Mouse (Mus musculus) retina, postnatal 1 day (tissue): ENCODE data around the gene Ift74.
A peak's percentile ranks its signal among the peaks of the same experiment; 100 is the strongest.

ENCODE experiments used
- DNase-seq: peaks from one replicate; pipeline ENCODE4 v3.0.0-alpha.2; 2012

The Ift74 gene

DNA sequence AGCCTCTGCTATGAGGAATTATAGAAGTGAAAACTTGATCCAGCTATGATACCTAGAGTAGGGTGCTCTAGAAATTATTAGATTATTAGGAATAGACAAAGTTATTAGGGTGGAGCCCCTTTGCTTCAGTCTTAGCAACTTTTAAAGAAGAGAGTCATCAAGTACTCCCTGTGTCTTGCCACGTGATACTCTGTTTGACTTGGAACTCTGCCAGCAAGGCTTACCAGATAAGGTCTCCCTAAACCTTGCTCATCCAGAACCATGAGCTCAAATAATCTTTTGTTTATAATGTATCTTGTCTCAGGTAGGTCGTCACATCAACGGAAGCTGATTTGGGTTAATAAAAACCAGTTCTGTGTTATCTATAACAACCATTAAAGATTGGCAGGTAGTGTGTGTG is 82.1 kb downstream of the Ift74 start:
- no peak for DNase-seq

DNA sequence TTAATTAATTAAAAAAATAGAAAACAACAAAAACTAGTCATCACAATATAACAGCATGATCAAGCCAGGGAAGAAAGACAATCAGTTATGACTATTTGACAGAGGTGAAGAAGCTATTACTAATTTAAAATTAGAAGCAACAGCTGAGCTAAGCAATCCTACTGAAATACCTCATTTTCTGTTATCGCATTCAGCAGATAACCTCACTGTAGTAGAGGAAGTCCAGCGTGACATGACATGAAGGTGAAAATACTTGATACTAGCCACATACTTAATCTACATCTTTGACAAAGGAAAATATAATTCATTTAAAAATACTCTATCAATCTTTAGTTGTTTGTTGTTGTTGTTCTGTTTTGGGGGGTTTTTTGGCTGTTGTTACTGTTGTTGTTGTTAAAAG is 96.7 kb downstream of the Ift74 start:
- no peak for DNase-seq

DNA sequence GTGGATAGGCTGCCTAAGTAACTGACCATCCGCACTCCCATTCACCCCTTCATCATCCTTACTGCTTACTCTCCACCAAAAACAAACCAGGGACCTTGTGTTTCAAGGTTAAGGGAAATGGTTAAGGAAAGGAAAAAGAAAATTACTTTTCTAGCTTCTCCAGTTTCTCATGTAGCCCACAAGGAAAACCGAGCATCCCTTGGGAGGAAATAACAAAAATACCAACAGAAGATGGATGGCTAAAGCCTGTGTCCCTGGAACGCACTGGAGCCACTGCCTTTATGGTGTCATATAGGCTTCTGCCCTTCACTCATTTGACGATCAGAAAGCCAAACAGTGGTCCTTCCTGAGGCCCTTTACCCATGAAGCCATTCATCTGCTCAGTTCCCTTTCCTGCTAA is 97.1 kb downstream of the Ift74 start:
- no peak for DNase-seq

DNA sequence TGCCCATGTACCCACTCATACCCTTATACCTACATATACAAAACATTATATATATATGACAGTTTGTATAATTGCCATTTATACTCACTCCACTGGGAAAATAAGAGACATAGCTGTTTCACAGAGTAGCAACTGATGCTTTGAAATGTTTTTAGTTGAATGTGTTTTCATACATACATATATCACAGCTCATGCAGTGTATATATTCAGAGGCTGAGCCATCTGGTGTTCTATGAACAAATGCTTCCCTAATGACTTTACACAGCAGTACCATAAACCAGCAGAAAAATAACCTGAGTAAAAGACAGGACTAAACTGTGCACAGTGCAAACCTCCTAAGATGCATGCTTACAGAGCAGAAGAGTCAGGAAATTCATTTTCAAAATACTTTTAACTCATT is 99.5 kb downstream of the Ift74 start:
- DNase-seq, result no peak

DNA sequence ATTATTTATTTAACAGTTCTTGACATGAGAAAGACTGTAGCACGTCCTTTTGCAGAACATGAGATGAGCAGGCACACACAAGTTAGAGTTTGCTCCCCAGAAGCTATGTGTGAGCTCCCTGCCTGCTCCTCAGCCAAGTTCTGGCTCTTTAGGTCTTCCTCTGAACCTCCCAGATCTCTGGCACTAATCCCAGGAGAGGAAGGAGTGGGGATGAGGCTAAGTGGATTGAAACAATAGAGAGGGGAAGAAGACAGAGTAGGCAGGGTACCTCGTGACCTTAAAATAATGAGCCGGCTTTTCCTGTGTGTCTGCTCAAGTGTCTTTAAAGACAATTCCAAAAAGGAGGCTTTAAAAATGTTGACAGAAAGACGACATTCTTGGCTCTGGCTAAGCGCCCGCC is 100.9 kb downstream of the Ift74 start:
- peak; percentile 23 for DNase-seq

DNA sequence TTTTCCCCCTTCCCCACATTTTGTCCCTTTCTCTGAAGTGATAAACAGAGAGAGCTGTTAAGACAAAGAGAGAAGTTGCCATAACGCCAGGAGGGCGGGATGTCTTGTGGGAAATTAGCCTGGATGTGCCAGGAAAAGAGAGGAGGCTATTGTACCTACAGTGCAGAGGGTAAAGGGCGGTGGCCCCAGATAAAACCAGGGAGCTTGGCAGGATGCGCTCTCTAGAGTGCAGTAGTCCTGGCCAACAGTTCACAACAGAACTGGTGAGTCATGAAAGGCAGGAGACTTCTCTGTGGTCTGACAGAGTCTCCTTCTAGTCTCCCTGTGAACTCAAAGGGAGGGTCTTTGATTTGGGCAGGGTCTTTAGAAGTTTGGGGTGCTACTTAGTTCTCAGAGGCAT is 111.5 kb downstream of the Ift74 start:
- no peak for DNase-seq

DNA sequence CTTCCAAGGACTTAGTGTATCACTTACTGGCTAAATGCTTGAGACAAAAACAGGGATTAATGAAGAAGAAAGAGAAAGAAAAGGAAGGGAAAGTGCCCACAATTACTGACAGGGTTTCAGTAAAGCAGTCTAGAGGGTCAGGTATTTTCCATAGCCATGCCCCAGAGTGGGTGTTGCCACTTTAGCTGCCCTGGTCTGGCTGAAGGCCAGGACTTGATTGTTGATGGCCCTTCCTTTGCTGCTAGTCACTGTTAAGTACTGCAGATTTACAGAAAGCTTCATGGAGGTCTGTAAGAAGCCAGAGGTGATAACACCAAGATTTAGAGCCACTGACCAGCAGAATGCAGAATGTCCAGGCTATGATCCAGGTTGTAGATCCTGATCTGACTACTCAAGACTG is 118.4 kb downstream of the Ift74 start:
- DNase-seq, result no peak

DNA sequence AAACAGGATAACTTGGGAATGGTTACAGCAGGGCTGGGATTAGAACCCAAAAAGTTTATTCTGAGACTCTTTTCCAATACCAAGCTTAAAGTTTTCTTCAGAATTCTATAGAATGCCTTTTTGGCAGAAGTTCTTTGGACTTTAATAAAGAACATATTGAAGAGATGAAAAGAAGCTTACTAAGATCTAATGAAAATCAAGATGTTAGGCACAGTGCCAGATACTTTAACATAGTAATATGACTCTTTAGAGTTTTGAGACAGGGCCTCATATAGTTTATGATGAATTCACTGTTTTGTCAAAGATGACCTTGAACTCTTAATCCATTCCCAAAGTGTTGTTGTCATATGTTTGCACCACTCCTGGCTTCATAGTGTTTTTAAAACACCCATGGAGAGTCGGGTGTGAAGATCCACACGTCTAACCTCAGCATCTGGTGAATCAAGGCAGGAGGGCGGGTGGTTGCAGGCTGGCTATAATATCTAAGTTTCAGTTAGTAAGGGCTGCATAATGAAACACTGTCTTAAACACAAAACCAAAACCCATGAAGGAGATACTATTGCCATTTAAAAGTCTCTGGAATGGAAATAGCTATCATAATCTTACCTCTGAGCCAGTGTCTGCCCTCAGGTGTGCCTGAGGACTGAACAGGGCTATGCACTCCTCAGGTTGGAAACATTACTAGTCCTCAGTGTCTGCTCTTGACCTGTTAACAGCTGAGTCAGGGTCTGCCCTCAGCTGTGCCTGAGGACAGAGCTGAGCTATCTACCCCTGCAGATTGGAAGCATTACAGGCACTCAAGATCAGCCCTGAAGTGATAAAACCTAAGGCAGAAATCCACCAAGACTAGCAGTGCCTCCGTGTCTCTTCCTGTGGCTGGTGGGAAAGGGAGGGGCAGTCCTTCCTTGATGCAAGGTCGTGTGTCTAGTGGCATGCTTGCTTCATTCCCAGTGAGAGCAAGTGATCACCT is 123.3 kb downstream of the Ift74 start:
- DNase-seq, result no peak

DNA sequence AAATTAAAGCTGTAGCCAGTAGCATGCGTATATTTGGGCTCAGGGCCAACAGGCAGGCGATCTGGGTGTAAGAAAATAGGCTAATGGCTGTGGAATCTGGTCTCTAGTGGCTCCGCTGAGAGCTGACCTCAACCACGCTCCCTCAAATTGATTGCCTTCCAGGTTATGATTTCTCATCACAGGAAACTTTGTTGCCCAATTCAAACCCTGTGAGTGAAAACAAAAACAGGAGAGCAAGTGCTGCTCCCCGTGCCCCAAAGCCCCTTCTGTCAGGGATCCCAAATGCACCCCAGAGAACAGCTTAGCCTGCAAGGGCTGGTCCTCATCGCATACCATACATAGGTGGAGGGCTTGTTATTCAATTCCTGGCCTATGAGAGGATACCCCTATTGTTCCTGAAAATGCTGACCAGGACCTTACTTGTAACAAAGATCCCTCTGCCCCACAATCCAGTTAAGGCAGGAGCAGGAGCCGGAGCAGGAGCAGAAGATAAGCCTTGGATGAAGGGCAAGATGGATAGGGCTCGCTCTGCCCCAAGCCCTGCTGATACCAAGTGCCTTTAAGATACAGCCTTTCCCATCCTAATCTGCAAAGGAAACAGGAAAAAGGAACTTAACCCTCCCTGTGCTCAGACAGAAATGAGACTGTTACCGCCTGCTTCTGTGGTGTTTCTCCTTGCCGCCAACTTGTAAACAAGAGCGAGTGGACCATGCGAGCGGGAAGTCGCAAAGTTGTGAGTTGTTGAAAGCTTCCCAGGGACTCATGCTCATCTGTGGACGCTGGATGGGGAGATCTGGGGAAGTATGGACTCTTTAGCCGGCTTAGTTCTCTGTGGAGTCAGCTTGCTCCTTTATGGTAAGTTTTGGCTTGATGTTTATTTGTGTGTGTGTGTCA is 124.8 kb downstream of the Ift74 start, which contains the start of gene Tek:
TSS of gene Tek (plus strand) at position 452 of the 894 bp plus-strand sequence.
- peak; percentile 32 for DNase-seq

DNA sequence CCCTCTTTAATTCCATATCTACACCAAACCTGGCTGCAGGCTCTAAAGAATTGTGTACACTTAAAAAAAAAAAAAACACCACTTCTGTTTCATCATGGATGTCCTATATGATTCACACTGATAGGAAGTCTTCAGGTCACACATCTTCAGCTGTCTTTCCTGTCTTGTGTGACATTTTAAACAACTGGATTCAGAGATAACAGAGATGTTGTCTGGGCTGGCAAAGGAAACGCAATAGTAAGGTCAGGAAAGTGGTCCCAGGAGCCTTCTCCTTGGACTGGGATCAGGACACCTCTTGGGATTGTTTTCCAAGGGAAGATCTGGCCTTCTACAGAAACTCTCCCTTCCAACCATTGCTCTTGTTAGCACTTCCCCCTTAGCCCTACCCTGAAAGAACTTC is 127.5 kb downstream of the Ift74 start:
- no peak for DNase-seq
